Mouse (Mus musculus): ENCODE results near the gene Sdhc.

- TF ChIP-seq POLR2AphosphoS2 (IDR thresholded peaks at IDR 0.05; ENCODE audit: insufficient read length, low read depth) (no peak), MYOG (IDR thresholded peaks at IDR 0.05; ENCODE audit: control insufficient read depth in 1 of 3, insufficient read depth in 1 of 3, insufficient read length in 2 of 3, low read depth in 2 of 3) (no peak), POLR2A (IDR thresholded peaks at IDR 0.05; ENCODE audit: insufficient read length, low read depth) (no peak), TCF12 (IDR thresholded peaks at IDR 0.05; ENCODE audit: insufficient read depth, poor library complexity, severe bottlenecking) (no peak)
Measured at GRCm38 (mm10) chr1:171183025-171183424, 32.6 kb upstream of the Sdhc start.

Data from myocyte (in vitro differentiated cells).